Mouse (Mus musculus) heart, embryonic 14.5 days (tissue): ENCODE measurements around the gene Sbpl. TPM values are rescaled to one million over a fixed set of nuclear protein-coding genes. Genes with fewer than 3 reads are reported as not detected.
A peak's percentile ranks its signal among the peaks of the same experiment; 100 is the strongest.
"Not testable (repeated sequence)": the region's sequence is repeated elsewhere in the genome, so short reads cannot be mapped to it uniquely, and the experiment has no call there.

Experiments
- ATAC-seq: fragments of 200-750 bp; cut with Nextera tagmentation; 2 replicates; pipeline ENCODE4 v1.8.0; 2017; ENCODE audit warnings: low read depth, moderate TSS enrichment; ENCODE audit not compliant: insufficient number of reproducible peaks, insufficient read depth, low FRiP score
- H3K27ac ChIP-seq, 2 experiments: fragments of 200-500 bp in 1 of 2; fragments of 300-500 bp in 1 of 2; sonication (generic) in 1 of 2; replicated peaks in 1 of 2; 2 replicates each; pipeline ENCODE4 v1.5.1; 2012 to 2014; ENCODE audit warnings: low read depth in 2 of 2, low read length in 2 of 2, control low read depth in 1 of 2, mild to moderate bottlenecking in 1 of 2, mixed read lengths in 1 of 2; ENCODE audit not compliant: control insufficient read depth in 1 of 2, insufficient read depth in 1 of 2
- H3K27me3 ChIP-seq: fragments of 300-500 bp; sonication (generic); 2 replicates; pipeline ENCODE4 v1.6.1; 2014; ENCODE audit warnings: mild to moderate bottlenecking, low read length, control low read depth; ENCODE audit not compliant: control insufficient read depth, insufficient read depth
- H3K36me3 ChIP-seq: fragments of 300-500 bp; sonication (generic); 2 replicates; pipeline ENCODE4 v1.6.1; 2014; ENCODE audit warnings: mild to moderate bottlenecking, control low read depth, low read length, mixed read lengths; ENCODE audit not compliant: control insufficient read depth, insufficient read depth
- H3K4me1 ChIP-seq, 2 experiments: fragments of 200-500 bp in 1 of 2; fragments of 300-500 bp in 1 of 2; sonication (generic) in 1 of 2; 2 replicates each; pipeline ENCODE4 v1.6.1; 2012 to 2014; ENCODE audit warnings: low read length in 2 of 2, control low read depth in 1 of 2, mixed read lengths in 1 of 2; ENCODE audit not compliant: control insufficient read depth in 2 of 2, insufficient read depth in 2 of 2
- H3K4me2 ChIP-seq: fragments of 300-500 bp; sonication (generic); 2 replicates; pipeline ENCODE4 v1.6.1; 2014; ENCODE audit warnings: mild to moderate bottlenecking, low read length
- H3K4me3 ChIP-seq, 2 experiments: fragments of 200-500 bp in 1 of 2; fragments of 300-500 bp in 1 of 2; sonication (generic) in 1 of 2; 2 replicates each; pipeline ENCODE4 v1.5.1; 2012 to 2014; ENCODE audit warnings: low read length in 2 of 2, mild to moderate bottlenecking in 2 of 2, control low read depth in 1 of 2, low read depth in 1 of 2, moderate library complexity in 1 of 2; ENCODE audit not compliant: control insufficient read depth in 1 of 2, insufficient read depth in 1 of 2
- H3K9ac ChIP-seq: fragments of 300-500 bp; sonication (generic); 2 replicates; pipeline ENCODE4 v1.6.1; 2014; ENCODE audit warnings: mild to moderate bottlenecking, low read length
- H3K9me3 ChIP-seq: fragments of 300-500 bp; sonication (generic); 2 replicates; pipeline ENCODE4 v1.6.1; 2016; ENCODE audit warnings: low read length, control low read depth; ENCODE audit not compliant: control insufficient read depth
- WGBS: fragments of 180-500 bp; shearing (Covaris S2); extraction: QIAGEN DNeasy Blood & Tissue Kit; methylation state at CpG from one replicate; pipeline ENCODE4 v1.1.7; 2014; 5-methylcytosine and 5-hydroxymethylcytosine counted together
- polyA plus RNA-seq: library from polyadenylated mRNA; unstranded; fragments of >200 nt; fragmentation: Nextera tagmentation; extraction: Ambion mirVana; gene quantifications from 2 replicates; pipeline ENCODE4 v1.2.1, GENCODE M21; 2014

Gene Sbpl
- polyA plus RNA-seq, 1 experiment from 2014 or later = not detected

- WGBS = 33% methylated on average over 3 of the region's 3 CpGs
- no peak overlapping the region for H3K27ac ChIP-seq
- no peaks in the 10 kb centered on the region for H3K4me1 ChIP-seq
These were observed 5.1 kb upstream of the Sbpl start for GRCm38 (mm10) chr17:23960084-23960738.

GRCm38 (mm10) chr17:23950828-23951227 is 4.2 kb downstream of the Sbpl start:
- not testable (repeated sequence) for H3K4me2 ChIP-seq, H3K9ac ChIP-seq, ATAC-seq, H3K27me3 ChIP-seq, H3K4me1 ChIP-seq, H3K27ac ChIP-seq, H3K4me3 ChIP-seq, H3K9me3 ChIP-seq, H3K36me3 ChIP-seq
- 73% methylated on average over 4 of the region's 4 CpGs for WGBS

More at GRCm38 (mm10) chr17:23960084-23960738, 5.1 kb upstream of the Sbpl start:
- H3K9ac ChIP-seq = no peak overlapping the region
- no peaks in the 10 kb centered on the region; the same call in 1 of the 2 replicates for H3K27me3 ChIP-seq
- no peaks in the 10 kb centered on the region for H3K9me3 ChIP-seq
- no peak overlapping the region for H3K4me3 ChIP-seq
- peak; percentile 71; the same call in 1 of the 2 replicates for ATAC-seq
- H3K36me3 ChIP-seq = no peaks in the 10 kb centered on the region
- H3K4me2 ChIP-seq = no peak overlapping the region

- 77% methylated on average over 2 of the region's 2 CpGs for WGBS
- Histone ChIP-seq H3K4me2 (no peak overlapping the region), H3K9me3 (no peaks in the 10 kb centered on the region), H3K4me3 (no peak overlapping the region), H3K27me3 (no peaks in the 10 kb centered on the region), H3K9ac (no peak overlapping the region), H3K27ac (no peak overlapping the region), H3K36me3 (no peaks in the 10 kb centered on the region), H3K4me1 (no peaks in the 10 kb centered on the region)
- ATAC-seq = no peak
These were observed 6.0 kb downstream of the Sbpl start for GRCm38 (mm10) chr17:23949068-23949467.

- not testable (repeated sequence) for H3K9ac ChIP-seq, H3K36me3 ChIP-seq, H3K4me2 ChIP-seq, H3K4me3 ChIP-seq, H3K4me1 ChIP-seq, H3K9me3 ChIP-seq, H3K27ac ChIP-seq, H3K27me3 ChIP-seq, ATAC-seq
- 72% methylated on average over 4 of the region's 4 CpGs for WGBS
These were observed 7.6 kb downstream of the Sbpl start for GRCm38 (mm10) chr17:23947486-23947885.

- Histone ChIP-seq H3K9ac (no peak within 1 kb of the TSS), H3K9me3 (no peaks in the 10 kb centered on the region), H3K27me3 (no peaks in the 10 kb centered on the region; the same call in 1 of the 2 replicates), H3K4me1 (no peaks in the 10 kb centered on the region), H3K27ac (no peak within 1 kb of the TSS), H3K36me3 (no peaks in the 10 kb centered on the region), H3K4me3 (no peak within 1 kb of the TSS), H3K4me2 (no peak within 1 kb of the TSS)
- ATAC-seq = no peak
These were observed 13.7 kb downstream of the Sbpl start, which contains the start of gene Sbp for GRCm38 (mm10) chr17:23941372-23941771. Gene Sbp, plus strand, starts transcription at chr17:23941672.

- H3K27me3 ChIP-seq = no peaks in the 10 kb centered on the region
- H3K4me3 ChIP-seq = no peak overlapping the region
- H3K27ac ChIP-seq = no peak overlapping the region
- H3K4me1 ChIP-seq = no peaks in the 10 kb centered on the region
- H3K9me3 ChIP-seq = no peaks in the 10 kb centered on the region
- H3K4me2 ChIP-seq = no peak overlapping the region
- no peaks in the 10 kb centered on the region for H3K36me3 ChIP-seq
- H3K9ac ChIP-seq = no peak overlapping the region
- WGBS = 69% methylated on average over 5 of the region's 5 CpGs
- no peak for ATAC-seq
These were observed 23.9 kb downstream of the Sbpl start for GRCm38 (mm10) chr17:23931157-23931556.

- Histone ChIP-seq H3K36me3 (no peaks in the 10 kb centered on the region), H3K4me3 (peak overlapping the region; percentile 46 to 57), H3K9ac (peak overlapping the region; percentile 82), H3K9me3 (no peaks in the 10 kb centered on the region), H3K4me1 (peaks cover 3 to 8% of the 10 kb centered on the region in 2 experiments; a peak in 2 of 4 replicates), H3K27me3 (no peaks in the 10 kb centered on the region), H3K27ac (peak overlapping the region; percentile 95 to 97), H3K4me2 (peak overlapping the region; percentile 88)
- peak; percentile 75 for ATAC-seq
- WGBS = under 1% methylated on average over 14 of the region's 14 CpGs
These were observed 30.0 kb downstream of the Sbpl start for GRCm38 (mm10) chr17:23925090-23925493.
